Mouse (Mus musculus) lung, postnatal 0 days (tissue): Measurements from ENCODE around the gene 6430628N08Rik.

Experiments
- CTCF ChIP-seq: IDR thresholded peaks from 2 replicates; pipeline ENCODE4 v1.5.1; 2016; ENCODE audit warnings: antibody characterized with exemption, mild to moderate bottlenecking
- EP300 ChIP-seq: IDR thresholded peaks from 2 replicates; pipeline ENCODE4 v1.6.1; 2016; ENCODE audit warnings: antibody characterized with exemption, mild to moderate bottlenecking, control low read depth

GRCm38 (mm10) chr4:115941242-115941820 is 50.9 kb downstream of the 6430628N08Rik start:
- TF ChIP-seq CTCF (no peak), EP300 (no peak)
